9 mouse cellular contexts compared by ENCODE assay signal in the genomic region with DNA sequence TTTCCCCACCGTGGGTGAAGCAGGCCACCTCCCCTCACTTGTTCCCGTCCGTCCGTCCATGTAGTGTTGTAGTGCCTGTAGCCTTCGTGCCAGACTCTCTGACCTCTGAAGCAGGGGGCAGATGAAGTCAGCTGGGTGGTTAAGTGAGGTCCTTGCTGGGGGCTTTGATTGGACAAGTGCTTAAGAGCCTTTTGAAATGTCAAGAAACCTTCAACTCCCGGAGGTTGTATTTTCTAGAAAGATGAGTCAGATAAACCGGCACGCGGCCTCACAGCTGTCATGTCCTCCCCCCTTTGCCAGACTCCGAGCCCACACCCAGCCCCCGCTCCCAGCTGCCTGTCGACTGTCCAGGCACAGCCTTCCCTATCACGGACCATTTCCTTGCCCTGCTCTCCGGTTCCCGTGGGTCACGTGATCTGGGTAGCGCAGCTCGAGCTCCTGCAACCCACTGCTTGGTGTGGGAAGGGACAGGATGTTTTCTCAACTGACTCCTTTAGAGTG. TPM values are rescaled to one million over a fixed set of nuclear protein-coding genes. Genes with fewer than 3 reads are reported as not detected.
DNase-seq lines count a peak whose midpoint lies in the region; ATAC-seq and TF ChIP-seq lines count a peak whose summit lies in the region.
"Had no signal": no experiment of that assay in that cellular context is flagged by ENCODE, and none has a peak within 500 bp of the region (broad histone marks: within the 10 kb centered on the region; RNA-seq: fewer than 3 reads in every experiment).

No protein-coding gene starts in this region.

- peaks cover 8% of the 10 kb centered on the region for H3K4me1 ChIP-seq in embryonic facial prominence, embryonic 13.5 days
- H3K4me1 ChIP-seq in lung, postnatal 0 days (ENCODE audit: insufficient read depth, low read depth, low read length), result peaks cover 8% of the 10 kb centered on the region; the same call in 1 of the 2 replicates
- H3K4me1 ChIP-seq in stomach, embryonic 14.5 days (ENCODE audit: control insufficient read depth, insufficient read depth, low read length), result peaks cover 19% of the 10 kb centered on the region

- ATAC-seq in frontal cortex, adult (ENCODE audit: low TSS enrichment), result peak; percentile 69
- no peak for ATAC-seq in embryonic facial prominence, embryonic 13.5 days (ENCODE audit: insufficient number of reproducible peaks, insufficient read depth, low FRiP score, low TSS enrichment, low read depth)
- ATAC-seq in lung, postnatal 0 days, result peak; percentile 80
- 0 out of 2 replicates have a peak, but pooled peaks have one; percentile 53 for ATAC-seq in stomach, embryonic 14.5 days (ENCODE audit: insufficient number of reproducible peaks, insufficient read depth, low FRiP score, low read depth)

- H3K9ac ChIP-seq in embryonic facial prominence, embryonic 13.5 days, result no peak overlapping the region; the same call in 1 of the 2 replicates
- H3K9ac ChIP-seq in lung, postnatal 0 days (replicated peaks; ENCODE audit: low read depth), result no peak overlapping the region
- no peak overlapping the region for H3K9ac ChIP-seq in stomach, embryonic 14.5 days (replicated peaks; ENCODE audit: low read depth, low read length)

- no peak overlapping the region for H3K4me3 ChIP-seq in embryonic facial prominence, embryonic 13.5 days
- H3K4me3 ChIP-seq in lung, postnatal 0 days (ENCODE audit: low read depth, low read length), result no peak overlapping the region
- no peak overlapping the region for H3K4me3 ChIP-seq in stomach, embryonic 14.5 days (ENCODE audit: low read depth, low read length)

- H3K9me3 ChIP-seq in embryonic facial prominence, embryonic 13.5 days, result no peaks in the 10 kb centered on the region
- no peaks in the 10 kb centered on the region for H3K9me3 ChIP-seq in lung, postnatal 0 days (ENCODE audit: low read length)
- no peaks in the 10 kb centered on the region for H3K9me3 ChIP-seq in stomach, embryonic 14.5 days (ENCODE audit: control insufficient read depth, low read depth, low read length)

- no peak for TF ChIP-seq CTCF in lung, postnatal 0 days (IDR thresholded peaks at IDR 0.05)

- H3K27ac ChIP-seq in embryonic facial prominence, embryonic 13.5 days, result no peak overlapping the region
- peak overlapping the region; percentile 62 for H3K27ac ChIP-seq in lung, postnatal 0 days (ENCODE audit: low read length)
- no peak overlapping the region for H3K27ac ChIP-seq in stomach, embryonic 14.5 days (ENCODE audit: low read length)

- no peak for DNase-seq in frontal cortex, postnatal 10 days (ENCODE audit: low spot score in 2 of 2)
- peak; percentile 71 to 74 for DNase-seq in heart, postnatal 14 days
- DNase-seq in kidney, postnatal 14 days, result peak; percentile 75
- DNase-seq in lung, postnatal 0 days (ENCODE audit: low spot score), result peak; percentile 92
- no peak for DNase-seq in cerebellum, adult 9-10 months

- H3K4me2 ChIP-seq in embryonic facial prominence, embryonic 13.5 days, result peak overlapping the region; percentile 41
- peak overlapping the region; percentile 32 for H3K4me2 ChIP-seq in lung, postnatal 0 days (replicated peaks; ENCODE audit: low read depth, low read length)
- H3K4me2 ChIP-seq in stomach, embryonic 14.5 days (replicated peaks; ENCODE audit: low read depth, low read length), result peak overlapping the region; percentile 21

- H3K36me3 ChIP-seq in embryonic facial prominence, embryonic 13.5 days, result no peaks in the 10 kb centered on the region
- no peaks in the 10 kb centered on the region for H3K36me3 ChIP-seq in lung, postnatal 0 days (ENCODE audit: insufficient read depth, low read length)
- H3K36me3 ChIP-seq in stomach, embryonic 14.5 days (ENCODE audit: control insufficient read depth, insufficient read depth, low read length), result no peaks in the 10 kb centered on the region

- H3K27me3 ChIP-seq in embryonic facial prominence, embryonic 13.5 days, result no peaks in the 10 kb centered on the region
- H3K27me3 ChIP-seq in lung, postnatal 0 days (replicated peaks; ENCODE audit: insufficient read depth, low read length), result no peaks in the 10 kb centered on the region
- no peaks in the 10 kb centered on the region for H3K27me3 ChIP-seq in stomach, embryonic 14.5 days (ENCODE audit: control insufficient read depth, insufficient read depth, low read length)

- peak; percentile 12; the same call in 1 of the 2 replicates for TF ChIP-seq EP300 in lung, postnatal 0 days (IDR thresholded peaks at IDR 0.05)

- intact Hi-C loops in heart, postnatal 14 days (cut with DNase I), result no loop called here

- WGBS in embryonic facial prominence, embryonic 13.5 days, result 30% methylated on average over 18 of the region's 18 CpGs
- WGBS in lung, postnatal 0 days, result 8% methylated on average over 18 of the region's 18 CpGs
- 13% methylated on average over 18 of the region's 18 CpGs for WGBS in stomach, embryonic 14.5 days

RNA-seq across cellular contexts. Expression of a gene that starts 7.7 kb away (rescaled TPM):
- polyA plus RNA-seq in embryonic facial prominence, embryonic 13.5 days (2015; fragmentation: Nextera tagmentation; extraction: Ambion mirVana), result 0.58 TPM in 1 of 2 replicates, not detected in the other
- 1 to 10 TPM; 2.0 to 3.4 TPM for total RNA-seq in heart, postnatal 14 days (2021)
- polyA plus RNA-seq in lung, postnatal 0 days (2015; fragmentation: Nextera tagmentation; extraction: Ambion mirVana), result 14.8 and 16.2 TPM in 2 replicates
- polyA plus RNA-seq in stomach, embryonic 14.5 days (2014; fragmentation: Nextera tagmentation; extraction: Ambion mirVana), result 0.25 and 0.32 TPM in 2 replicates

RNA-seq across cellular contexts. Expression of a gene that starts 25.6 kb away (rescaled TPM):
- polyA plus RNA-seq in embryonic facial prominence, embryonic 13.5 days (2015; fragmentation: Nextera tagmentation; extraction: Ambion mirVana), result 0.14 TPM in 1 of 2 replicates, not detected in the other
- total RNA-seq in heart, postnatal 14 days (2021), result under 1 TPM in 1 of 2 experiments, not detected in 1; 0.10 TPM
- polyA plus RNA-seq in lung, postnatal 0 days (2015; fragmentation: Nextera tagmentation; extraction: Ambion mirVana), result 0.10 and 0.18 TPM in 2 replicates
- polyA plus RNA-seq in stomach, embryonic 14.5 days (2014; fragmentation: Nextera tagmentation; extraction: Ambion mirVana), result not detected in 2 replicates
- polyA plus RNA-seq: small intestine, adult 2 months had no signal

RNA-seq across cellular contexts. Expression of a gene that starts 32.3 kb away (rescaled TPM):
- 162 and 168 TPM in 2 replicates for polyA plus RNA-seq in embryonic facial prominence, embryonic 13.5 days (2015; fragmentation: Nextera tagmentation; extraction: Ambion mirVana)
- total RNA-seq in heart, postnatal 14 days (2021), result 100 to 1,000 TPM; 203 to 224 TPM
- 164 and 206 TPM in 2 replicates for polyA plus RNA-seq in lung, postnatal 0 days (2015; fragmentation: Nextera tagmentation; extraction: Ambion mirVana)
- polyA plus RNA-seq in stomach, embryonic 14.5 days (2014; fragmentation: Nextera tagmentation; extraction: Ambion mirVana), result 289 and 309 TPM in 2 replicates

RNA-seq across cellular contexts. Expression of a gene that starts 51.2 kb away (rescaled TPM):
- 0.85 and 1.0 TPM in 2 replicates for polyA plus RNA-seq in embryonic facial prominence, embryonic 13.5 days (2015; fragmentation: Nextera tagmentation; extraction: Ambion mirVana)
- total RNA-seq in heart, postnatal 14 days (2021), result under 1 TPM in 1 of 2 experiments, not detected in 1; 0.38 TPM
- polyA plus RNA-seq in lung, postnatal 0 days (2015; fragmentation: Nextera tagmentation; extraction: Ambion mirVana), result 1.8 and 2.0 TPM in 2 replicates
- 1.4 TPM in 2 replicates for polyA plus RNA-seq in stomach, embryonic 14.5 days (2014; fragmentation: Nextera tagmentation; extraction: Ambion mirVana)

Comparison
In these comparisons a context has a peak if more than half of its experiments do, and no peak if none do; other contexts are left out.
1. DNase-seq: peak in heart, postnatal 14 days (2 of 2), kidney, postnatal 14 days (single experiment) and lung, postnatal 0 days (single experiment); none in frontal cortex, postnatal 10 days (0 of 2) and cerebellum, adult 9-10 months (single experiment).
2. RNA of a gene that starts 7.7 kb away (polyA plus RNA-seq): 14.8 to 16.2 TPM in lung, postnatal 0 days; 0.25 to 0.32 TPM in stomach, embryonic 14.5 days and 0.58 TPM in embryonic facial prominence, embryonic 13.5 days; every median in the first group is over 10 times any median in the second.
3. Peak in every context shown above with its lines, with median percentiles within 50 percentile points of each other: H3K4me2 ChIP-seq.